Mouse (Mus musculus): ENCODE results near the gene Fam213a. TPM values are rescaled to one million over a fixed set of nuclear protein-coding genes. Genes with fewer than 3 reads are reported as not detected.

The Fam213a gene
- polyA plus RNA-seq, 1 experiment from 2014 or later: 112 TPM

DNA sequence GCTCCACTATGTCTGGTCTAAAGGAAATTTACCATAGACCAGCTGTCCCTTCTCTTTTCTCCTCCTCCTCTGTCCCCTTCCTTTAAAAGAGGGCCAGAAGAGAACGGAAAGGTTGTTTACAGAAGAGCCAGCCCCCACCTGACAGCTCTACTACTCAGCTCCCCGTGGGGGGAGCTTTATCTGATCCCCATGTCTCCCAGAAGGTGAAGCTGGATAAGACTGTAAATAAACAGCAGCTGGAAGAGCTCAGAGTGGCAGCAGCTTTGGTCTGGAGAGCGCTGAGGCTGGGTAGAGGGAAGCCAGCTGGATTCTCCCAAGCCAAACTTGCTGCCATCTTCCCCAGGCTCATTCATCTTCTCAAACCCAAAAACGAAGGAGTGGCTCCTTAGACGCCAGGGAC lies 5.9 kb downstream of the Fam213a start:
- peak; percentile 76 for ATAC-seq (ENCODE audit: low FRiP score, low TSS enrichment)
- Histone ChIP-seq H3K4me3 (ENCODE audit: low read length) (no peak overlapping the region), H3K9me3 (ENCODE audit: control insufficient read depth, low read length) (no peaks in the 10 kb centered on the region), H3K4me2 (replicated peaks; ENCODE audit: low read depth, low read length) (peak overlapping the region; percentile 6; the same call in 1 of the 2 replicates), H3K27ac (ENCODE audit: low read depth, low read length) (peak overlapping the region; percentile 78), H3K36me3 (ENCODE audit: control insufficient read depth, insufficient read depth, low read length) (no peaks in the 10 kb centered on the region), H3K4me1 (ENCODE audit: control insufficient read depth, insufficient read depth, low read length) (peaks cover 36% of the 10 kb centered on the region), H3K9ac (ENCODE audit: low read depth, low read length) (no peak overlapping the region), H3K27me3 (ENCODE audit: control insufficient read depth, insufficient read depth, low read length) (no peaks in the 10 kb centered on the region)
- 17% methylated on average over 5 of the region's 5 CpGs for WGBS

DNA sequence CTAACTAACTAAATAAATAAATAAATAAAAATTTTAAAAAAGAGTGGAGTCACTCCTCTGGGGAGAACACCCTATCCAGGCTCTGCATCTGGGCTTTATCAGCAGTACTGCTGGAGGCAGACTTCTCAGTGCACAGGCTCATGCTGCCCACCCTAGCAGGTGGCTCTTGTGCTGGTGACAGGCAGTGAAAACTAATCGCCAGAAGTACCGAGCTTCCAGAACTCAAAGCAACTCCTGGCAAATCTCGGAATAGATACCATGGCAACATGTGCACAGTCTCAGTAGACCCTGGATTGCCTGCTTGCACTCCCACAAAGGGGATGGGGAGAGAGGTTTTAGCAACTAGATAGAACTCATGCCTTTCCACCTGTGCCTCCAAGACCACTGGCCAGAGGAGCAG lies 6.7 kb downstream of the Fam213a start:
- no peak overlapping the region; the same call in 1 of the 2 replicates for H3K4me2 ChIP-seq (replicated peaks; ENCODE audit: low read depth, low read length)
- peak; percentile 65 for ATAC-seq (ENCODE audit: low FRiP score, low TSS enrichment)
- H3K27ac ChIP-seq (ENCODE audit: low read depth, low read length): peak overlapping the region; percentile 78; the same call in 1 of the 2 replicates
- WGBS: 23% methylated on average over 3 of the region's 3 CpGs
- no peaks in the 10 kb centered on the region for H3K9me3 ChIP-seq (ENCODE audit: control insufficient read depth, low read length)
- no peaks in the 10 kb centered on the region for H3K36me3 ChIP-seq (ENCODE audit: control insufficient read depth, insufficient read depth, low read length)
- H3K27me3 ChIP-seq (ENCODE audit: control insufficient read depth, insufficient read depth, low read length): no peaks in the 10 kb centered on the region
- peaks cover 36% of the 10 kb centered on the region for H3K4me1 ChIP-seq (ENCODE audit: control insufficient read depth, insufficient read depth, low read length)
- H3K4me3 ChIP-seq (ENCODE audit: low read length): no peak overlapping the region
- H3K9ac ChIP-seq (ENCODE audit: low read depth, low read length): no peak overlapping the region

DNA sequence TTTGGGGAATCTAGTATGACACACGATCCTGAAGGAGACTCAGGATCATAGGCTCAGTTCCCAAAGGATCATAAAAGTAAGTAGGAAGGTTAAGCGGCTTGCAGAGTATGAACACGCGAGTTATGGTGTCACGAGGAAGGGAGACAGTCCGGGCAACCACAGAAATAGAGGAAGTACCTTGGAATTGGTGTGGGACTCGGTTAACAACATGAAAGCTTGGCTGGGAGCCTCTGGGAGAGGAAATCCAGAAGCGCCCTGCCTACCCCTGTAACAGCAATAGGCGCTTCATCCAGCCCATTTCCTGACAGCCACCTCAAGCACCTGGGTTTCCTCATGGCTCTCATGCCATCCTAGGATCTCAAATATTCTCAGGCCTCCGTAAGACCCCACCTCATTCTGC lies 7.3 kb downstream of the Fam213a start:
- H3K27me3 ChIP-seq (ENCODE audit: control insufficient read depth, insufficient read depth, low read length): no peaks in the 10 kb centered on the region
- H3K36me3 ChIP-seq (ENCODE audit: control insufficient read depth, insufficient read depth, low read length): no peaks in the 10 kb centered on the region
- no peak overlapping the region for H3K9ac ChIP-seq (ENCODE audit: low read depth, low read length)
- ATAC-seq (ENCODE audit: low FRiP score, low TSS enrichment): no peak
- H3K27ac ChIP-seq (ENCODE audit: low read depth, low read length): peak overlapping the region; percentile 42; the same call in 1 of the 2 replicates
- no peak overlapping the region; the same call in 1 of the 2 replicates for H3K4me2 ChIP-seq (replicated peaks; ENCODE audit: low read depth, low read length)
- H3K4me1 ChIP-seq (ENCODE audit: control insufficient read depth, insufficient read depth, low read length): peaks cover 36% of the 10 kb centered on the region
- no peak overlapping the region for H3K4me3 ChIP-seq (ENCODE audit: low read length)
- no peaks in the 10 kb centered on the region for H3K9me3 ChIP-seq (ENCODE audit: control insufficient read depth, low read length)
- WGBS: 74% methylated on average over 10 of the region's 10 CpGs

DNA sequence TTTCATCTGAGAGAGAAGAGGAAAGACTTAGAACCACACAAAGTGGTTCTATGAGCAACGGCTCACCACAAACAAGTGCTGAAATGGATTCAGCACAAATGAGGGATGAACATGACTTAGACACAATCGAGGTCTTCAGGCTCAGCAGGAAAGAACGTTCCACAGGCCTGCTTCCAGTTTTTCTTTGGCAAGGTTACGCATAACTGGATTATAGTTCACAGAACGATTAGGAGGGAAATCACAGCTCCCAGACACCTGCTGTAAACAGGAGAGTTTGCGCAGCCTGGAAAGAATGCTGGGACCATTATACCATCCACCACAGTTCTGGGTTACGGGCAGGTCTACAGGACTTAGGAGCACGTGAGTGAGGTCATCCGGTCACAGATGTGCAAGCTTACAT lies 7.9 kb downstream of the Fam213a start:
- H3K9ac ChIP-seq (ENCODE audit: low read depth, low read length): no peak overlapping the region
- no peak overlapping the region; the same call in 1 of the 2 replicates for H3K27ac ChIP-seq (ENCODE audit: low read depth, low read length)
- H3K36me3 ChIP-seq (ENCODE audit: control insufficient read depth, insufficient read depth, low read length): 0 out of 2 replicates have a peak, but pooled peaks cover 5% of the 10 kb centered on the region
- H3K4me1 ChIP-seq (ENCODE audit: control insufficient read depth, insufficient read depth, low read length): peaks cover 36% of the 10 kb centered on the region
- no peak for ATAC-seq (ENCODE audit: low FRiP score, low TSS enrichment)
- H3K4me2 ChIP-seq (replicated peaks; ENCODE audit: low read depth, low read length): no peak overlapping the region
- WGBS: 83% methylated on average over 9 of the region's 9 CpGs
- no peak overlapping the region for H3K4me3 ChIP-seq (ENCODE audit: low read length)
- H3K9me3 ChIP-seq (ENCODE audit: control insufficient read depth, low read length): no peaks in the 10 kb centered on the region
- H3K27me3 ChIP-seq (ENCODE audit: control insufficient read depth, insufficient read depth, low read length): no peaks in the 10 kb centered on the region

DNA sequence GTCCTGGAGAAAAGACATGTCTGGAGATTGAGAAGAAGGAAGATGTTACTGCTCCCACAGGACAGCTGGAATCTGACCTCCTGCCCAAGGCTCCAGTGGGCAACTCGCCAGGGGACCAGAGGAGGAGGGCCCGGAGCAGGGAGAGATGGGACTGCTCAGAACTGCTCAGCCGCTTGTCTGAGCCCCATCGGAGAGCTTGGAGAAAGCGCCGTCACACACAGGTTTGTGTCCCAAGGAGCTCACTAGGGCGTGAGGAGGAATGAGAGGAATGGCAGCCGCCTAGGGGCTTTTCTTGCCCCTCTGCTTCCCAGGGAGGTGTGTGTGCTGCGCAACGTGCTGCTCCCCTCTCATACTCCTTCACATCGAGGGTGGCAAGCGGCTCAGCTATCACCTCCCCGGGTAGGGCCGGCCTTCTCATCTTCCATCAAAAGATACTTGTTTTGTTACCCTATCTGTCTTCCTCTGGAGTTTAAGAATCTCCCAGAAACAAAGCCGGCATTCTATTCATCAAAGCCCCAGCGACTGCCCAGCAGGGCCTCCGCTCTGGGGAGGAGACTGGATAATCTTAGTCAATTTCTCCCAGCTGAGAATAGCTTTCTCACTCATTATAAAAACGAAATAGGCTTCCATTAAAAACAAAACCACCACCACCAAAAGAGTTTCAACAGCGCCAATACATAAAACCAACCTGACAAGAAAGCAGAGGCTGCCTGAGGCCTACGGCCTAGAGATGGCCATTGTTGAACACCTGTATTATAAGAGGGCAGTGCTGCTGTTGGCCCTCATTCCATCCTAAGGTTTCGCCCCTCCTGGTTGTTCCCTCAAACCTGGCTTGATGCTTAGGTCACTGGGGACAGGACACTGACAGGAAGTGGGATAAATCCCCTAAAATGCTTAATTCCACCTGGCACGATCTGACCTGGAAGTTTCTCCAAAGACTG lies 9.1 kb downstream of the Fam213a start:
- Histone ChIP-seq H3K4me1 (ENCODE audit: control insufficient read depth, insufficient read depth, low read length) (peaks cover 36% of the 10 kb centered on the region), H3K9me3 (ENCODE audit: control insufficient read depth, low read length) (no peaks in the 10 kb centered on the region), H3K9ac (ENCODE audit: low read depth, low read length) (peak overlapping the region; percentile 42), H3K4me2 (replicated peaks; ENCODE audit: low read depth, low read length) (peak overlapping the region; percentile 35), H3K36me3 (ENCODE audit: control insufficient read depth, insufficient read depth, low read length) (0 out of 2 replicates have a peak, but pooled peaks cover 5% of the 10 kb centered on the region), H3K4me3 (ENCODE audit: low read length) (peak overlapping the region; percentile 16; the same call in 1 of the 2 replicates), H3K27me3 (ENCODE audit: control insufficient read depth, insufficient read depth, low read length) (no peaks in the 10 kb centered on the region), H3K27ac (ENCODE audit: low read depth, low read length) (peak overlapping the region; percentile 83)
- ATAC-seq (ENCODE audit: low FRiP score, low TSS enrichment): peak; percentile 33; the same call in 1 of the 2 replicates
- WGBS: 20% methylated on average over 22 of the region's 22 CpGs

DNA sequence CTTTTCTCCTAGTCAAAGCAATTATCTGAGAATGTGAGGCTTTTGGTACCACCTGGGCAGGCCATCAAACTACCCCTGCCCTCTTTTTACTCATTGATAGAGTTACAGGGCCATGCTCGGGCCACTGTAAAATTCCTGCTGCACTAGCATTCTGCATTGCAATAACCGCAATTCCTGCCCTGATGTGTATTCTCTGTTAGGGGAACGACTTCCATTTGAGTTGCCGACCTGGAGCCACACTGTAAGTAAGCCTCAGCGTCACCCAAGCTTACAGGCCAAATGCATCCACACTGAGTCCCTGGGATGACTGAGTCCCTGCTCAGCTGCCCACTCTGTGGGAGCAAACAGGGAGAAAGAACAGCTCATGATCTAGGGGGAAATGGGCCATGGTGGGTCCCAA lies 12.0 kb downstream of the Fam213a start:
- Histone ChIP-seq H3K4me3 (ENCODE audit: low read length) (no peak overlapping the region), H3K4me1 (ENCODE audit: control insufficient read depth, insufficient read depth, low read length) (peaks cover 17% of the 10 kb centered on the region), H3K36me3 (ENCODE audit: control insufficient read depth, insufficient read depth, low read length) (peaks cover 14% of the 10 kb centered on the region; the same call in 1 of the 2 replicates), H3K27ac (ENCODE audit: low read depth, low read length) (no peak overlapping the region), H3K9me3 (ENCODE audit: control insufficient read depth, low read length) (no peaks in the 10 kb centered on the region), H3K27me3 (ENCODE audit: control insufficient read depth, insufficient read depth, low read length) (no peaks in the 10 kb centered on the region), H3K4me2 (replicated peaks; ENCODE audit: low read depth, low read length) (no peak overlapping the region), H3K9ac (ENCODE audit: low read depth, low read length) (no peak overlapping the region)
- no peak for ATAC-seq (ENCODE audit: low FRiP score, low TSS enrichment)
- 84% methylated on average over 5 of the region's 5 CpGs for WGBS

DNA sequence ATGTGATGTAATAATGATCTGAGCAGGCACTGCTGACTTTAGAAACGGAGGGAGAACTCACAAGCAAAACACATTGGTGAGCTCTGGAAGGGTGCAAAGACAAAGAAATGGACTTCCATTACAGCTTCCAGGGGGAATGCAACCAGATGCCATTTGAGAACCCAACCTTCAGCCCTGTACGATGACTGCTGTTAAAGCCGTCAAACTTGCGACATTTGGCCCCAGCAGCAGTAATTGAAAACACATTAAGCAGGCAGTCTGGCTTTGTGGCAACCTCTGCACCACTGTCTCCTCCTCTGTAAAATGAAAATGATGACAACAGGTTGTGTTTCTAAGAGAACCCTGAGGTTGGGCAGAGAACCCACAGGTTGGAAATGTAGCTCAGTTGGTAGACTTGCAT lies 12.8 kb downstream of the Fam213a start:
- Histone ChIP-seq H3K27me3 (ENCODE audit: control insufficient read depth, insufficient read depth, low read length) (no peaks in the 10 kb centered on the region), H3K36me3 (ENCODE audit: control insufficient read depth, insufficient read depth, low read length) (peaks cover 14% of the 10 kb centered on the region; the same call in 1 of the 2 replicates), H3K4me3 (ENCODE audit: low read length) (no peak overlapping the region), H3K4me1 (ENCODE audit: control insufficient read depth, insufficient read depth, low read length) (peaks cover 13% of the 10 kb centered on the region), H3K9me3 (ENCODE audit: control insufficient read depth, low read length) (no peaks in the 10 kb centered on the region), H3K9ac (ENCODE audit: low read depth, low read length) (no peak overlapping the region), H3K4me2 (replicated peaks; ENCODE audit: low read depth, low read length) (no peak overlapping the region), H3K27ac (ENCODE audit: low read depth, low read length) (no peak overlapping the region)
- no peak for ATAC-seq (ENCODE audit: low FRiP score, low TSS enrichment)
- 53% methylated on average over 4 of the region's 4 CpGs for WGBS

DNA sequence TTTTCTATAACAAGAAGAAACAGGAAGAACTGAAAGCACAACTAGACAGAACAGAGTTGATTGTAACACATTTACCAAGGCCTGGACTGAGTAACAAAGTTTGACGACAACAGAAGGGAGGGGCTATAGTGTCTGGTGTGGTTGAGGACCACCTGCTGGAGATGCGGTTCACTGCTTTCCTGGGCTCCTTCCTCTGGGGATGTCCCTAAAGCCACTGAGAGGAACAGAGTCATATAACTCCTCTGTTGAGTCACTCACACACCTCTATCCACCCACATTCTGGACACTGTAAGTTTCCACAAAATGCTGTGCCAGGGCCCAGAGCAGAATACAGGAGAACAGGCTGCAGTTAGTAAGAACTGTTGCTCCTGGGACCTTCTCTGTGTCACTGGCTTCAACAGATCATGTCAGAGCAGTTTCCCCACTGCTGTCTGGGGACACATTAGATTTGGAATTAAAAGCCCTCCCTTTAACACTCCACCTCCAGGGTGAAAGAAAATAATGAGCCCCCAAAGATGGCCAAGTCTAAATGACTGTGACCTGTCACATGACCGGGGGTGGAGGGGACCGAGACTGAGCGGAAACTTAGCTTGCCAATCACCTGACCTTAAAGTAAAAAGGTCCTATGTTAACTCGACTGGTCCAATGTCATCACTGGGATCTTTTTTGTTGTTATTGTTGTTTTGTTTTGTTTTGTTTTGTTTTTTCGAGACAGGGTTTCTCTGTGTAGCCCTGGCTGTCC lies 13.5 kb downstream of the Fam213a start:
- Histone ChIP-seq H3K4me1 (ENCODE audit: control insufficient read depth, insufficient read depth, low read length) (peaks cover 9% of the 10 kb centered on the region), H3K4me3 (ENCODE audit: low read length) (no peak overlapping the region), H3K9me3 (ENCODE audit: control insufficient read depth, low read length) (no peaks in the 10 kb centered on the region), H3K27ac (ENCODE audit: low read depth, low read length) (no peak overlapping the region), H3K9ac (ENCODE audit: low read depth, low read length) (no peak overlapping the region), H3K36me3 (ENCODE audit: control insufficient read depth, insufficient read depth, low read length) (peaks cover 14% of the 10 kb centered on the region; the same call in 1 of the 2 replicates), H3K27me3 (ENCODE audit: control insufficient read depth, insufficient read depth, low read length) (no peaks in the 10 kb centered on the region), H3K4me2 (replicated peaks; ENCODE audit: low read depth, low read length) (no peak overlapping the region)
- WGBS: 71% methylated on average over 7 of the region's 7 CpGs
- ATAC-seq (ENCODE audit: low FRiP score, low TSS enrichment): peak; percentile 16; the same call in 1 of the 2 replicates
